In genomic region chrX:126777643-126778042, GRCm38 (mm10) we compare ENCODE assay signal across 25 mouse cellular contexts. TPM values are rescaled to one million over a fixed set of nuclear protein-coding genes. Genes with fewer than 3 reads are reported as not detected.
DNase-seq lines count a peak whose midpoint lies in the region; ATAC-seq and TF ChIP-seq lines count a peak whose summit lies in the region.
"Not testable (repeated sequence)": the region's sequence is repeated elsewhere in the genome, so short reads cannot be mapped to it uniquely, and the experiment has no call there.
"Had no signal": no experiment of that assay in that cellular context is flagged by ENCODE, and none has a peak within 500 bp of the region (broad histone marks: within the 10 kb centered on the region; RNA-seq: fewer than 3 reads in every experiment).

No protein-coding gene starts in this region.

- not testable (repeated sequence) for H3K36me3 ChIP-seq in forebrain, embryonic 14.5 days (ENCODE audit: control insufficient read depth, insufficient read depth, low read length); hindbrain, embryonic 14.5 days (replicated peaks; ENCODE audit: control insufficient read depth, insufficient read depth); lung, embryonic 14.5 days (ENCODE audit: insufficient read depth)

- ATAC-seq in forebrain, embryonic 14.5 days; hindbrain, embryonic 14.5 days (ENCODE audit: low FRiP score); lung, embryonic 14.5 days (ENCODE audit: insufficient read depth): not testable (repeated sequence)

- H3K4me3 ChIP-seq in forebrain, embryonic 14.5 days (ENCODE audit: low read depth, low read length); hindbrain, embryonic 14.5 days (replicated peaks; ENCODE audit: low read length); lung, embryonic 14.5 days (ENCODE audit: low read depth, low read length): not testable (repeated sequence)

- H3K9me3 ChIP-seq in forebrain, embryonic 14.5 days (replicated peaks; ENCODE audit: control insufficient read depth, low read length); hindbrain, embryonic 14.5 days (ENCODE audit: control insufficient read depth, low read length); lung, embryonic 14.5 days (ENCODE audit: low read depth, low read length): not testable (repeated sequence)

- 85% methylated on average over 5 of the region's 6 CpGs for WGBS in forebrain, embryonic 14.5 days
- 83% methylated on average over 5 of the region's 6 CpGs for WGBS in hindbrain, embryonic 14.5 days
- 75% methylated on average over 5 of the region's 6 CpGs for WGBS in lung, embryonic 14.5 days

- H3K4me2 ChIP-seq in forebrain, embryonic 14.5 days (ENCODE audit: low read length); hindbrain, embryonic 14.5 days (replicated peaks); lung, embryonic 14.5 days: not testable (repeated sequence)

- not testable (repeated sequence) for H3K9ac ChIP-seq in forebrain, embryonic 14.5 days (ENCODE audit: low read length); hindbrain, embryonic 14.5 days; lung, embryonic 14.5 days

- DNase-seq in ES-CJ7 (ENCODE audit: low read depth, low spot score) (peak; percentile 6), ZHBTc4 (ENCODE audit: low read depth, low spot score) (peak; percentile 21)
- DNase-seq in embryo, embryonic 10 days (ENCODE audit: low spot score): peak; percentile 11
- DNase-seq in forebrain, embryonic 14.5 days (ENCODE audit: low spot score): peak; percentile 12
- peak; percentile 25 for DNase-seq in hindbrain, embryonic 14.5 days (ENCODE audit: low spot score)
- DNase-seq in lung, embryonic 14.5 days: peak; percentile 0
- peak; percentile 1 for DNase-seq in naive thymus-derived CD4-positive, alpha-beta T cell, adult 2 months (ENCODE audit: low read depth)
- DNase-seq in thymus, postnatal 14 days: peak; percentile 2

- H3K4me1 ChIP-seq in forebrain, embryonic 14.5 days (ENCODE audit: control insufficient read depth, insufficient read depth, low read length); hindbrain, embryonic 14.5 days (replicated peaks; ENCODE audit: control insufficient read depth, insufficient read depth, low read length); lung, embryonic 14.5 days (ENCODE audit: insufficient read depth): not testable (repeated sequence)

- not testable (repeated sequence) for TF ChIP-seq CTCF in lung, embryonic 14.5 days (IDR thresholded peaks at IDR 0.05; ENCODE audit: low read depth)

- H3K27ac ChIP-seq in forebrain, embryonic 14.5 days (ENCODE audit: low read depth, low read length); hindbrain, embryonic 14.5 days; lung, embryonic 14.5 days (ENCODE audit: low read depth): not testable (repeated sequence)

- H3K27me3 ChIP-seq in forebrain, embryonic 14.5 days (replicated peaks; ENCODE audit: control insufficient read depth, insufficient read depth, low read length); hindbrain, embryonic 14.5 days (ENCODE audit: control insufficient read depth, insufficient read depth, low read length); lung, embryonic 14.5 days (ENCODE audit: insufficient read depth, low read length): not testable (repeated sequence)

RNA-seq across cellular contexts. Expression of gene 4932411N23Rik, which starts 38.0 kb away (rescaled TPM):
- not detected in 2 replicates for polyA plus RNA-seq in forebrain, embryonic 14.5 days (2014; fragmentation: Nextera tagmentation; extraction: Ambion mirVana)
- not detected in 2 replicates for polyA plus RNA-seq in hindbrain, embryonic 14.5 days (2014; fragmentation: Nextera tagmentation; extraction: Ambion mirVana)
- polyA plus RNA-seq in lung, embryonic 14.5 days (2014; fragmentation: Nextera tagmentation; extraction: Ambion mirVana): not detected in 2 replicates
- polyA plus RNA-seq: activated CD4-positive, CD25-positive, alpha-beta regulatory T cell, adult 4 months; adrenal gland, adult 2 months; embryonic facial prominence, embryonic 11.5 days; forebrain, embryonic 15.5 days; G1E; heart, embryonic 13.5 days; hindbrain, embryonic 16.5 days; intestine, postnatal 0 days; kidney, embryonic 14.5 days; limb, embryonic 10.5 days; limb, embryonic 15.5 days; liver, embryonic 13.5 days; macrophage; midbrain, embryonic 16.5 days; neural tube, embryonic 13.5 days; small intestine, adult 2 months; stomach, embryonic 15.5 days had no signal
